Mouse (Mus musculus): ENCODE data around the gene Tmsb15b2. TPM values are rescaled to one million over a fixed set of nuclear protein-coding genes. Genes with fewer than 3 reads are reported as not detected.
"Not testable (repeated sequence)": the region's sequence is repeated elsewhere in the genome, so short reads cannot be mapped to it uniquely, and the experiment has no call there.

The Tmsb15b2 gene
- polyA plus RNA-seq, 1 experiment: not detected

GRCm38 (mm10) chrX:136986039-136986438 is 10.7 kb upstream of the Tmsb15b2 start:
- TF ChIP-seq GATA1 (IDR thresholded peaks at IDR 0.05; ENCODE audit: low read length) (no peak), TAL1 (IDR thresholded peaks at IDR 0.05; ENCODE audit: low read length) (no peak)
- Histone ChIP-seq H3K36me3 (ENCODE audit: control insufficient read depth) (no peaks in the 10 kb centered on the region), H3K27me3 (ENCODE audit: control insufficient read depth) (peaks cover 4% of the 10 kb centered on the region), H3K4me3 (replicated peaks) (no peak overlapping the region), H3K9me3 (ENCODE audit: control insufficient read depth, low read length) (no peaks in the 10 kb centered on the region), H3K4me1 (ENCODE audit: control insufficient read depth) (no peaks in the 10 kb centered on the region)

DNA sequence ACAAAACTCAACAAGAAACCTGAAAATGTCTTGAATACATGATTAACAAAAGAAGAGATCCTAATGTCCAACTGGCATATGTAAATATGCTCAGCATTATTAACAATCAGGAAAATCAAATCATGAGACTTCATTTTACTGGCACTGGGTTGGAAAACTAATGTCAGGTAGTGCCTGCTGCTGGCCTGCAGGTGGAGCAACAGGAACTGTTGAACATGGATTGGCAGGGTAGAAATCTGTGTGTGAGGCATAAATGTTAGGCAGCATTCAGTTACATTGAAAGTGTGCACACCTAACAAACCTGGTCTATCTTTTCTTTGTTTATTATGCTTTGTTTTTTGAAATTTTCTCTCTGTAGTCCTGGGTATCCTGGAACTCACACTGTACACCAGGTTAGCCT is 3.3 kb upstream of the Tmsb15b2 start:
- no peaks in the 10 kb centered on the region for H3K9me3 ChIP-seq (ENCODE audit: control insufficient read depth, low read length)
- no peak overlapping the region for H3K4me3 ChIP-seq (replicated peaks)
- H3K27me3 ChIP-seq (ENCODE audit: control insufficient read depth): no peaks in the 10 kb centered on the region
- H3K36me3 ChIP-seq (ENCODE audit: control insufficient read depth): no peaks in the 10 kb centered on the region
- H3K4me1 ChIP-seq (ENCODE audit: control insufficient read depth): no peaks in the 10 kb centered on the region
- no peak for TF ChIP-seq TAL1 (IDR thresholded peaks at IDR 0.05; ENCODE audit: low read length)
- no peak for TF ChIP-seq GATA1 (IDR thresholded peaks at IDR 0.05; ENCODE audit: low read length)

GRCm38 (mm10) chrX:136976424-136977084 is 1.3 kb upstream of the Tmsb15b2 start, which contains the start of the genes Tmsb15l and Tmsb15b1:
Gene Tmsb15l, minus strand, starts transcription at chrX:136976869.
Gene Tmsb15b1, minus strand, starts transcription at chrX:136976874.
- Histone ChIP-seq H3K36me3 (ENCODE audit: control insufficient read depth) (no peaks in the 10 kb centered on the region), H3K27me3 (ENCODE audit: control insufficient read depth) (no peaks in the 10 kb centered on the region), H3K9me3 (ENCODE audit: control insufficient read depth, low read length) (no peaks in the 10 kb centered on the region), H3K4me3 (replicated peaks) (peak within 1 kb of the TSS; percentile 34), H3K4me1 (ENCODE audit: control insufficient read depth) (no peaks in the 10 kb centered on the region)
- no peak for TF ChIP-seq GATA1 (IDR thresholded peaks at IDR 0.05; ENCODE audit: low read length)
- TF ChIP-seq TAL1 (IDR thresholded peaks at IDR 0.05; ENCODE audit: low read length): no peak

- Histone ChIP-seq H3K4me1 (ENCODE audit: control insufficient read depth) (no peaks in the 10 kb centered on the region), H3K27me3 (ENCODE audit: control insufficient read depth) (no peaks in the 10 kb centered on the region), H3K4me3 (replicated peaks) (no peak overlapping the region), H3K9me3 (ENCODE audit: control insufficient read depth, low read length) (no peaks in the 10 kb centered on the region; the same call in 1 of the 2 replicates), H3K36me3 (ENCODE audit: control insufficient read depth) (no peaks in the 10 kb centered on the region)
- TF ChIP-seq TAL1 (IDR thresholded peaks at IDR 0.05; ENCODE audit: low read length) (no peak), GATA1 (IDR thresholded peaks at IDR 0.05; ENCODE audit: low read length) (no peak)
Observed at GRCm38 (mm10) chrX:136959688-136960087, 15.6 kb downstream of the Tmsb15b2 start.

DNA sequence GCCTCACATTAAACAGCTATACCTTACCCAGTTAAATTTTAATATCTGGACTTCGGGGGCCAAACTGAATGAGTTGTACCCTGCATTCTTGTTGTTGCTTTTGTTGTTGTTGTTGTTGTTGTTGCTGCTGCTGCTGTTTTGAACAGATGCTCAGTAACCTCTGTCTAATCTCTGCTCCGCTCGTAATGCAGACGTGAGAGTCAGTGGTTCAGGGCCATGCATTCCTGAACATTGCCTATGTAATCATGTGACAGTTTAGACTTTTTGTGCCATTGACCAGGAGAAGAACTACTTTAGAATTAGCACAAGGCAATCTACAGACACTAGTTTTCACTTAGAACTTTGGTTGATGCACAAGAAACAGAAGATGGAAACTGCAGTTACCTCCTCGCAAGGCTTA is 17.0 kb downstream of the Tmsb15b2 start:
- not testable (repeated sequence) for H3K36me3 ChIP-seq (ENCODE audit: control insufficient read depth); H3K4me1 ChIP-seq (ENCODE audit: control insufficient read depth); H3K27me3 ChIP-seq (ENCODE audit: control insufficient read depth); H3K4me3 ChIP-seq (replicated peaks); H3K9me3 ChIP-seq (ENCODE audit: control insufficient read depth, low read length)

DNA sequence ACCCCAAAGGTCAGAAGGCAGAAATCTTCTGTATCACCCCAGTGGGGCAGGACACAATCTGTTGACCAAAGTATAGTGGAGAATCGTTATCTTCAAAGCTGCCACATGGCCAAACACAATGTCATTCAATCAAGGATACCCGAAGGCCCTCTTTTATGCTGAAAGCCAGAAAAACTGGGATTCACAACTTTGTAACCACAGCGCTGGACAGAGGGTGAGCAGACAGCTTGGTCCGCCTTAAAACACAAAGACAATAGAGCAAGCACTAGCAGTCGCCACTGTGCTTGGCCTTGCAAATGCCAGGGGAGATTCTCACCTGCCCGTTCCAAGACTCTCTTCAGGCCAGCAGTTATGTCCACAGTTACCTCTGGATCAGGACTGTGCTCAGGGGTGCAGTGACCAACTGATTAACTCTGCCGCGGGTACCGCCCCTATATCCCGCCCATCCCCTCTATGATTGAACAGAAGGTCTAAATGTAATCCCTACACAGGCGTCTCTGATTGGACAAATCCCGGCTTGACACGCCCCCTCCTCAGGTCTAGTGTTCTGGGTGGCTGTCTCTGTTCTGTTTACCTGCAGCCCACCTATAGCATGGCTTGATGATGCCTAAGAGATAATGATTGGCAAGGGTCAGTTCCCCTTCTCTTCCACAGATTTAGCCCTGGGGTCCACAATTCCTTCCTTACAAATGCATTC is 17.6 kb downstream of the Tmsb15b2 start:
- not testable (repeated sequence) for H3K27me3 ChIP-seq (ENCODE audit: control insufficient read depth); H3K4me3 ChIP-seq (replicated peaks); H3K36me3 ChIP-seq (ENCODE audit: control insufficient read depth); H3K9me3 ChIP-seq (ENCODE audit: control insufficient read depth, low read length); H3K4me1 ChIP-seq (ENCODE audit: control insufficient read depth)

- Histone ChIP-seq H3K27me3 (ENCODE audit: control insufficient read depth) (no peaks in the 10 kb centered on the region), H3K36me3 (ENCODE audit: control insufficient read depth) (no peaks in the 10 kb centered on the region), H3K4me1 (ENCODE audit: control insufficient read depth) (no peaks in the 10 kb centered on the region), H3K9me3 (ENCODE audit: control insufficient read depth, low read length) (no peaks in the 10 kb centered on the region), H3K4me3 (replicated peaks) (no peak overlapping the region)
- TF ChIP-seq GATA1 (IDR thresholded peaks at IDR 0.05; ENCODE audit: low read length): no peak
- no peak for TF ChIP-seq TAL1 (IDR thresholded peaks at IDR 0.05; ENCODE audit: low read length)
Observed at GRCm38 (mm10) chrX:136937985-136938384, 37.3 kb downstream of the Tmsb15b2 start.

DNA sequence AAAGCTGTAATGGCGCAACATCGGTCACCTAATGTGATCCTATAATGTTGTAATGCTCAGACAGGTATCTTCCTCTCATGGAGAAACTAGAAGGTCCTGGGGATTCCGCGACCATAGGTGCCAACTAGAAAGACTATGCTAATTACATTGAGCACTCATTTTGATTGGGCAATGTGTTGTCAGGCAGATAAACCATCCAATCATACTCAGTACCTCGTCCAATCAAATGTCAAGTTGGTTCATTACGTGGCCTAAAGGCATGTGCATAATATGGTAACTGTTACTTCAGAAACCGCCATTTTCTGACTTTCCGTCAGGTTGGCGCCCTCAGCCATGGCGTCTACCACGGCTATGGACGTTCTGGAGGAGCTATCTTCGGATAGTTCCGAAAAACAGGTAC is 48.3 kb downstream of the Tmsb15b2 start, which contains the start of gene H2bfm:
TSS of gene H2bfm (plus strand) at position 295 of the 400 bp plus-strand sequence.
- no peak within 1 kb of the TSS for H3K4me3 ChIP-seq (replicated peaks)

DNA sequence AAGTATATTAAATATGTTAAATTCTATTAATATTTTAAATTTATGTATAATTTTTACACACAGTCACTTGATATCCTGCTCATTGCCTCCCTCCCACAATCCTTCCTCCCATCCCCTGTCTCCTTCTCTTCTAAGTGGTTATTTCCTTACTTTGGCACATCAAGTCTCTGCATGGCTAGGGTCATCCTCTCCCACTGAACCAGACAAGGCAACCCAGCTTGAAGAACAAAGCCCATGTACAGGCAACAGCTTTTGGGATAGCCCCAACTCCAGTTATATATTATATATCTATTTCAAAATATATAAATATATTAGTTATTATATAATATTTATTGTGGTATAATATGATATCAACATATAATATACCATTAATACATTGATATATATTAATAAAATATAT is 49.4 kb downstream of the Tmsb15b2 start:
- no peaks in the 10 kb centered on the region for H3K36me3 ChIP-seq (ENCODE audit: control insufficient read depth)
- TF ChIP-seq GATA1 (IDR thresholded peaks at IDR 0.05; ENCODE audit: low read length) (no peak), TAL1 (IDR thresholded peaks at IDR 0.05; ENCODE audit: low read length) (no peak)
- H3K4me1 ChIP-seq (ENCODE audit: control insufficient read depth): no peaks in the 10 kb centered on the region
- no peaks in the 10 kb centered on the region for H3K27me3 ChIP-seq (ENCODE audit: control insufficient read depth)
- no peak overlapping the region for H3K4me3 ChIP-seq (replicated peaks)
- peaks cover 25% of the 10 kb centered on the region for H3K9me3 ChIP-seq (ENCODE audit: control insufficient read depth, low read length)

More for the DNA sequence above, 48.3 kb downstream of the Tmsb15b2 start, which contains the start of gene H2bfm:
- H3K27me3 ChIP-seq (ENCODE audit: control insufficient read depth): no peaks in the 10 kb centered on the region
- H3K36me3 ChIP-seq (ENCODE audit: control insufficient read depth): no peaks in the 10 kb centered on the region
- H3K4me1 ChIP-seq (ENCODE audit: control insufficient read depth): no peaks in the 10 kb centered on the region
- TF ChIP-seq TAL1 (IDR thresholded peaks at IDR 0.05; ENCODE audit: low read length) (no peak), GATA1 (IDR thresholded peaks at IDR 0.05; ENCODE audit: low read length) (no peak)
- H3K9me3 ChIP-seq (ENCODE audit: control insufficient read depth, low read length): peaks cover 25% of the 10 kb centered on the region

Other genes with a start within 250 kb of the Tmsb15b2 start
- 17.3 and 24.0 TPM in 2 replicates for gene Morf4l2, start 231.8 kb downstream of the Tmsb15b2 start, polyA plus RNA-seq (2012)
- not detected in 2 replicates for gene Glra4, start 195.4 kb downstream of the Tmsb15b2 start, polyA plus RNA-seq (2012)
- gene Plp1, start 152.8 kb downstream of the Tmsb15b2 start, polyA plus RNA-seq (2012): 0.01 TPM in 1 of 2 replicates, not detected in the other
- not detected in 2 replicates for gene Rab9b, start 106.7 kb downstream of the Tmsb15b2 start, polyA plus RNA-seq (2012)
- gene H2bfm, start 48.2 kb downstream of the Tmsb15b2 start, polyA plus RNA-seq (2012): not detected in 2 replicates
- gene Tmsb15l, start 1.4 kb upstream of the Tmsb15b2 start, polyA plus RNA-seq (2012): not detected in 2 replicates
- gene Tmsb15b1, start 1.4 kb upstream of the Tmsb15b2 start, polyA plus RNA-seq (2012): not detected in 2 replicates
- gene Zcchc18, start 17.7 kb upstream of the Tmsb15b2 start, polyA plus RNA-seq (2012): not detected in 2 replicates
- not detected in 2 replicates for gene Slc25a53, start 62.8 kb upstream of the Tmsb15b2 start, polyA plus RNA-seq (2012)
- gene Fam199x, start 74.1 kb upstream of the Tmsb15b2 start, polyA plus RNA-seq (2012): under 0.01 TPM in 1 of 2 replicates, not detected in the other
- gene Esx1, start 146.6 kb upstream of the Tmsb15b2 start, polyA plus RNA-seq (2012): not detected in 2 replicates

Data from erythroblast, embryonic 14.5 days (primary cell).